Mouse (Mus musculus) liver, embryonic 14.5 days (tissue): ENCODE measurements at regions not wholly inside any gene's neighbourhood (a gene's known extent, or its start where the extent isn't known, plus 50 kb on each side); places are given as distances from the start of the nearest gene placed in this dataset.

ENCODE experiments used
- CTCF ChIP-seq: IDR thresholded peaks from 2 replicates; pipeline ENCODE4 v1.5.1; 2016; ENCODE audit warnings: antibody characterized with exemption, low read depth, control low read depth
- EP300 ChIP-seq: IDR thresholded peaks from 2 replicates; pipeline ENCODE4 v1.6.1; 2016; ENCODE audit warnings: antibody characterized with exemption, low read depth

- TF ChIP-seq EP300 (no peak), CTCF (no peak)
Observed at GRCm38 (mm10) chr6:93004587-93005240, 61.4 kb upstream of the Adamts9 start.
